Mouse (Mus musculus): Measurements from ENCODE around the gene Rpl9-ps1.

- TF ChIP-seq CTCF (conservative IDR thresholded peaks at IDR 0.05; ENCODE audit: insufficient read depth, insufficient read length, low read depth, low read length) (no peak), POLR2A (IDR thresholded peaks at IDR 0.05; ENCODE audit: low read depth, low read length) (no peak)
Observed at GRCm38 (mm10) chr11:83598991-83599390, 46.4 kb downstream of the Rpl9-ps1 start.

All from kidney, adult 2 months (tissue).